Mouse (Mus musculus): Measurements from ENCODE around the gene Dnajc30. TPM values are rescaled to one million over a fixed set of nuclear protein-coding genes. Genes with fewer than 3 reads are reported as not detected.

Gene Dnajc30
- polyA plus RNA-seq, 1 experiment from 2014 or later = 31.9 TPM

DNA sequence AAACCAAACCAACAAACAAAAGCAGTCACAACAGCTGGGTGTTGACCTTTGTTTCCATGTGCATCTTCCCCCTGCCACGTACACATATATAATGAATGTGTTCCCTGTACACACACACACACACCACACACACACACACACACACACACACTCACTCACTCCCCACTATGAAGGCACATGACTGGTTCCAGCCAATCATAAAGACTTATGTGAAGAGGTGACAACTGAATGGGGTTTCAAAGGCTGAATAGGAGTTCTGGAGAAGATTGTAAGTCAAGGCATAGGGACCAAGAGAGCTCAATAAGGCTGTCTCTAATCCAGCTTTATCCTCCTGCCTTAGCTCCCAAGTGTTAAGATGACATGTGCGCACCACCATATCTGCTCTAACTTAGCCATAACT lies 15.6 kb downstream of the Dnajc30 start:
- ATAC-seq (ENCODE audit: insufficient number of reproducible peaks, insufficient read depth, low FRiP score, low TSS enrichment) = no peak

DNA sequence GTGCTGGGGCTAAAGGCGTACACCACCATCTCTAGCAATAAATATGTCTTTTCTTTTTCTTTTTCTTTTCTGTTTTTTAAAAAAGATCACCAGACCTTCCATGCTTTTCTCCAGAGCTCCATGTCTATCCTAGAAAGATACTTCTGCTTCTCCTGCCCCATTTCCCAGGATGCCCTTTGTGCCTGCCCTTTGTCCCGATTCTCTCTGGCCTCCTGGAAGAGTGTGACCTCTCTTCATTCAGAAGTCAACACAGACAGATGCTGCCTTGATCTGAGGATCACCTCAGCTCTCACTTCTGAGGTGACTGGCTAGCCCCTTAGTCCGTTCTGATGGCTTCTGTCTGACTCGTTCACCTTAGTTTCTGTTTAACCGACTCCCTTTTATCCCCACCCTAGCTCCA lies 16.5 kb downstream of the Dnajc30 start:
- no peak for ATAC-seq (ENCODE audit: insufficient number of reproducible peaks, insufficient read depth, low FRiP score, low TSS enrichment)
- Histone ChIP-seq H3K27me3 (no peaks in the 10 kb centered on the region), H3K4me1 (peaks cover 12% of the 10 kb centered on the region), H3K27ac (no peak overlapping the region), H3K4me2 (replicated peaks) (no peak overlapping the region), H3K9me3 (no peaks in the 10 kb centered on the region), H3K36me3 (peaks cover 4% of the 10 kb centered on the region; the same call in 1 of the 2 replicates), H3K4me3 (no peak overlapping the region), H3K9ac (no peak overlapping the region)
- 88% methylated on average over 5 of the region's 5 CpGs for WGBS

More for the DNA sequence above, 15.6 kb downstream of the Dnajc30 start:
- H3K9ac ChIP-seq = no peak overlapping the region
- no peak overlapping the region for H3K4me3 ChIP-seq
- no peaks in the 10 kb centered on the region for H3K9me3 ChIP-seq
- no peak overlapping the region for H3K4me2 ChIP-seq (replicated peaks)
- no peaks in the 10 kb centered on the region for H3K27me3 ChIP-seq
- peaks cover 12% of the 10 kb centered on the region for H3K4me1 ChIP-seq
- no peak overlapping the region for H3K27ac ChIP-seq
- WGBS = 89% methylated on average over 2 of the region's 2 CpGs
- H3K36me3 ChIP-seq = peaks cover 7% of the 10 kb centered on the region; the same call in 1 of the 2 replicates

DNA sequence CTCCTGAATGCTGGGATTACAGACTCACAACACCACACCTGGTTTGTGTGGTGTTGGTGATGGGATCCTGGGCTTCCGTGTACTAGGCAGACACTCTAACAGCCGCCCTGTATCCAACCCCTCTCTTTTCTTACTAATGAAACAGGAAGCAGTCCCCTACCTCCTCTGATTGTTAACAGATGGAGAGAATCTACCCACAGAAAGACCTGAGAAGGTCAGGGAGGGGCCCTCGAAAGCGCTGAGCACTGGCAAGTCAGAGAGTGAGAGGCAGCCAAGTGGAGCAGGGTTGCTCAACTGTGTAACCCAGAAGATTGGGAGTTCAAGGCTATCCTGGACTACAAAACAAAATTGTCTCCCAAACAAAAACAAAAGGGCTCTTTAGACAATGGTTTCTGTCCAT lies 22.9 kb downstream of the Dnajc30 start:
- no peak for ATAC-seq (ENCODE audit: insufficient number of reproducible peaks, insufficient read depth, low FRiP score, low TSS enrichment)
- WGBS = 21% methylated on average over 4 of the region's 4 CpGs
- no peak overlapping the region for H3K9ac ChIP-seq
- 0 out of 2 replicates have a peak, but pooled peaks cover 14% of the 10 kb centered on the region for H3K4me1 ChIP-seq
- no peak overlapping the region for H3K4me2 ChIP-seq (replicated peaks)
- no peak overlapping the region for H3K4me3 ChIP-seq
- H3K27ac ChIP-seq = no peak overlapping the region
- peaks cover 30% of the 10 kb centered on the region for H3K27me3 ChIP-seq
- no peaks in the 10 kb centered on the region for H3K9me3 ChIP-seq
- H3K36me3 ChIP-seq = no peaks in the 10 kb centered on the region

DNA sequence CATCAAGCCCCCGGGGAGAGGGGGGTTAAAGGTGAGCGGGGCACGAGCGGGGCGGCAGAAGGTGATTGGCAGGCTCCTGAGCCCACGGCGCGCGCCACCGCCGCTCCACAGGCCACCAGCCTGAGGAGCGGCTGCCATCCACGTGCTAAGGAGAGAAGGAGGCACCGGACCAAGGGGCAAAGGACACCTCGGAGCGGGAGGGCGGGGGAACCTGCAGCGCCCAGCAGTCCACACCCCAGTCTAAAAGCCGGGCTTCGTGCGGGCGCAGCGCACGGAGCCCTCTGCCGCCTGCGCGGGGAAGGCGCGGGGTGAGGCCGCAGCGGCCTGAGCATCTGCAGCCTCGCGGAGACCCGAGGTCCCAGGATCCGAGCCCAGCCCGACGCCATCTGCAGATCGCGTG lies 25.7 kb downstream of the Dnajc30 start, which contains the start of gene Mlxipl:
TSS of gene Mlxipl (plus strand) at position 238 of the 400 bp plus-strand sequence.
- no peak within 1 kb of the TSS for H3K27ac ChIP-seq
- H3K9ac ChIP-seq = peak within 1 kb of the TSS; percentile 29; the same call in 1 of the 2 replicates
- no peaks in the 10 kb centered on the region for H3K9me3 ChIP-seq
- 0 out of 2 replicates have a peak, but pooled peaks cover 14% of the 10 kb centered on the region for H3K4me1 ChIP-seq
- peak within 1 kb of the TSS; percentile 26 for H3K4me3 ChIP-seq
- ATAC-seq (ENCODE audit: insufficient number of reproducible peaks, insufficient read depth, low FRiP score, low TSS enrichment) = no peak
- H3K27me3 ChIP-seq = peaks cover 40% of the 10 kb centered on the region
- WGBS = 3% methylated on average over 37 of the region's 39 CpGs
- peak within 1 kb of the TSS; percentile 50 for H3K4me2 ChIP-seq (replicated peaks)
- no peaks in the 10 kb centered on the region for H3K36me3 ChIP-seq

DNA sequence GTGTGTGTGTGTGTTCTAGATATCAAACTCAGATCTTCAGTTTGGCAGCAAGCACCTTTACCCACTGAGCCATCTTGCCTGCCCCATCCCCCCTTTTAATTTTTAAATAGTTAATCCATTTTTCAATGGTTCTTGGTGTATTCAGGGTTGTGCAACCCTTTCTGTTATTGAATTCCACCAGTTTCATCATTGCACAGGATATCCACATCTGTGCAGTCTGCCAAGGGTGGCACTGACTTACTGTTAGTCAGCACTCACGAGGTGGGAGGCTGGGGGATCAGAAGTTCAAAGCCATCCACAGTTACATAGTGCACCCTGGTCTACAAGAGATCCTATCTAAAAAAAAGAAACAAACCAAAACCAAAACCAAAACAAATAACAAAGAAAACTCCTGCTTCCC lies 37.0 kb downstream of the Dnajc30 start:
- H3K27ac ChIP-seq = no peak overlapping the region
- WGBS = 63% methylated on average over 1 of the region's 1 CpGs
- no peaks in the 10 kb centered on the region for H3K9me3 ChIP-seq
- no peak overlapping the region for H3K9ac ChIP-seq
- H3K4me3 ChIP-seq = no peak overlapping the region
- no peaks in the 10 kb centered on the region for H3K36me3 ChIP-seq
- no peak for ATAC-seq (ENCODE audit: insufficient number of reproducible peaks, insufficient read depth, low FRiP score, low TSS enrichment)
- H3K27me3 ChIP-seq = peaks cover 11% of the 10 kb centered on the region
- H3K4me1 ChIP-seq = no peaks in the 10 kb centered on the region
- H3K4me2 ChIP-seq (replicated peaks) = no peak overlapping the region

DNA sequence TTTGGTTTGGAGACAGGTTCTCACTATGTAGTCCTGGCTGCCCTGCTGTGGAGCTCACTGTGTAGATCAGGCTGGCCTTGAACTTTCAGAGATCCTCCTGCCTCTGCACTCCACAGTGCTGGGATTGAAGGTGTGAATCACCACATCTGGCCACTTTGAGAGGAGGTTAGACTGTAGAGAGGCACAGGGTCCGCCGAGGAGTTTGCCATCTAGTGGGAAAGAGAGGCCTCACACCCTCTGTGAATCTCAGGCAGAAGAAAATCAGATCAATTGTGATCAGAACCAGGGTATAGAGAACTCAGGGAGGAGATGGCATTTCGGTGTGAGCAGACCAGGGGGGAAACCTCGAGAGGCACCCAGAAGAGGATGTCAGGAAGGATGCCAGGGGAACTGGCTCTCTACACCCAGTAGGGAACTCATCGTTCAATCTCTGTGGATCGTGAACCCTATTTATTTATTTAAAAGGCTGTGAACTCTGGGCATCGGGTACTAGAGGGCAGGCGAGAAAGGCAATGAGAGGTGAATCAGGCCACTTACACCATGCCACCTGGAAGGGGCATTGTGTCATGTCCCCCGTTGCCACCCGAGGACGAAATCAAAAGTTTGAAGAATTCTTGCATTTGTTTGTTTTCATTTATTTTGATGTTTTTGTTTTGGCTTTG lies 40.1 kb downstream of the Dnajc30 start:
- Histone ChIP-seq H3K4me2 (replicated peaks) (no peak overlapping the region), H3K36me3 (no peaks in the 10 kb centered on the region), H3K27ac (no peak overlapping the region), H3K4me3 (no peak overlapping the region), H3K9me3 (no peaks in the 10 kb centered on the region), H3K4me1 (peaks cover 13% of the 10 kb centered on the region), H3K9ac (no peak overlapping the region), H3K27me3 (peaks cover 39% of the 10 kb centered on the region)
- no peak for ATAC-seq (ENCODE audit: insufficient number of reproducible peaks, insufficient read depth, low FRiP score, low TSS enrichment)
- 63% methylated on average over 11 of the region's 11 CpGs for WGBS

DNA sequence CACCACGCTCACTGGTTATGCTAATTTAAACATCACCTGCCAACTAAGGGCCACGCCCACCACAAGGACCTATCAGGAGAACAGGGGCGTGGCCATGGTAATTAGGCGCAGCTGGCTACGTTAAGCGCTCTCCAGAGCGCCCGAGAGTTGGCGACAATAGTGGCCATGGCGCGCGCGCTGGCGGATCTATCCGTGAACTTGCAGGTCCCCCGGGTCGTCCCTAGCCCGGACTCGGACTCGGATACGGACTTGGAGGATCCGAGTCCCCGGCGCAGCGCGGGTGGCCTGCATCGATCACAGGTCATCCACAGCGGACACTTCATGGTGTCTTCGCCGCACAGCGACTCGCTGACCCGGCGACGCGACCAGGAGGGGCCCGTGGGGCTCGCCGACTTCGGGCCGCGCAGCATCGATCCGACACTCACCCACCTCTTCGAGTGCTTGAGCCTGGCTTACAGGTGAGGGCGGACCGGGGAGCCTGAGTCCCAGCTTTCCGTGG lies 42.8 kb downstream of the Dnajc30 start:
- H3K9me3 ChIP-seq = no peaks in the 10 kb centered on the region
- no peaks in the 10 kb centered on the region for H3K36me3 ChIP-seq
- peak overlapping the region; percentile 53 for H3K4me3 ChIP-seq
- H3K27me3 ChIP-seq = peaks cover 43% of the 10 kb centered on the region
- ATAC-seq (ENCODE audit: insufficient number of reproducible peaks, insufficient read depth, low FRiP score, low TSS enrichment) = peak; percentile 59
- WGBS = under 1% methylated on average over 48 of the region's 48 CpGs
- H3K27ac ChIP-seq = no peak overlapping the region
- H3K9ac ChIP-seq = peak overlapping the region; percentile 55; the same call in 1 of the 2 replicates
- H3K4me1 ChIP-seq = peaks cover 13% of the 10 kb centered on the region
- H3K4me2 ChIP-seq (replicated peaks) = peak overlapping the region; percentile 95

- WGBS = 6% methylated on average over 40 of the region's 40 CpGs
- Histone ChIP-seq H3K9me3 (no peaks in the 10 kb centered on the region), H3K9ac (no peak overlapping the region), H3K4me2 (replicated peaks) (peak overlapping the region; percentile 95), H3K4me3 (peak overlapping the region; percentile 53), H3K27ac (no peak overlapping the region), H3K36me3 (no peaks in the 10 kb centered on the region), H3K27me3 (peaks cover 43% of the 10 kb centered on the region), H3K4me1 (peaks cover 13% of the 10 kb centered on the region)
- 0 out of 2 replicates have a peak, but pooled peaks have one; percentile 23 for ATAC-seq (ENCODE audit: insufficient number of reproducible peaks, insufficient read depth, low FRiP score, low TSS enrichment)
Observed at GRCm38 (mm10) chr5:135107521-135108501, 43.8 kb downstream of the Dnajc30 start.

DNA sequence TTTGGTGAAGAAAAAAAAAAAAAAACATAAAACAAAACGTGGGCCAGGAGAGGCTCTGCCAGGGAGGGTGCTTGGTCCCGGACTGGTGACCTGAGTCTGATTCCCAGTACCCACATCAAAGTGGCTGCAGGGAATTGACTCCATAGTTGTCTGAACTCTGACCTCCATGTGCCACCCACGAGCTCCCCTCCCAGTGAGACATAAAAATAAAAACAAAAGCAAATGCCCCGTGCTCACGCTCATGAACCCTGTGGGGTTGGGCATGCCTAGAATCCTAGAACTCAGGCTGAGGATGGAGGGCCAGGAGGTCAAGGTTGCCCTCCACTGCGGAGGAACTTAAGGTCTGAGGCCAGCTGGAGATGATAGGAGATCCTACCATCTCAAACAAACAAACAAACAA lies 45.0 kb downstream of the Dnajc30 start:
- peaks cover 46% of the 10 kb centered on the region for H3K27me3 ChIP-seq
- WGBS = 54% methylated on average over 6 of the region's 6 CpGs

DNA sequence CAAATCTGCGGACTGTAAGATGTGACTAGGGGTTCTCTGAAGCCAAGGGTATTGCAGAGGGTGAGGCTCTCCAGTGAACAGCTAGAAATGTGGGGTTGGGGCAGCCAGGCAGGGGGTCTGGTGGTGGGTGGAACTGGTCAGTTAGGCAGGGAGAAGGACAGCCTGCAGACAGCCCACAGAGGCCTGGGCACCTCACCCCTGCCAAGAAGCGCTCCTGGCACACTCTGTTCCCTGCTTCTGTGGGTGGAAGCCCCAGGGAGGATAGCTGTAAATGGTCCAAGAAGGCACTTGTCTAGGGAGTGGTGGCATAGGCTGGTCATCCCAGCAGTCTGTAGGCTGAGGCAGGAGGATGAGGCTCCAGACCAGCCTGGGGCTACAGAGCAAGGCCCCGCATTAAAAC lies 45.4 kb downstream of the Dnajc30 start:
- Histone ChIP-seq H3K9me3 (no peaks in the 10 kb centered on the region), H3K27ac (no peak overlapping the region), H3K4me1 (peaks cover 13% of the 10 kb centered on the region), H3K9ac (no peak overlapping the region), H3K4me2 (replicated peaks) (no peak overlapping the region), H3K27me3 (peaks cover 46% of the 10 kb centered on the region), H3K4me3 (no peak overlapping the region), H3K36me3 (no peaks in the 10 kb centered on the region)
- WGBS = 88% methylated on average over 3 of the region's 3 CpGs
- no peak for ATAC-seq (ENCODE audit: insufficient number of reproducible peaks, insufficient read depth, low FRiP score, low TSS enrichment)

More for the DNA sequence above, 45.0 kb downstream of the Dnajc30 start:
- H3K4me2 ChIP-seq (replicated peaks) = no peak overlapping the region
- H3K9me3 ChIP-seq = no peaks in the 10 kb centered on the region
- no peak overlapping the region for H3K4me3 ChIP-seq
- H3K9ac ChIP-seq = no peak overlapping the region
- no peak for ATAC-seq (ENCODE audit: insufficient number of reproducible peaks, insufficient read depth, low FRiP score, low TSS enrichment)
- H3K36me3 ChIP-seq = no peaks in the 10 kb centered on the region
- no peak overlapping the region for H3K27ac ChIP-seq
- peaks cover 13% of the 10 kb centered on the region for H3K4me1 ChIP-seq

DNA sequence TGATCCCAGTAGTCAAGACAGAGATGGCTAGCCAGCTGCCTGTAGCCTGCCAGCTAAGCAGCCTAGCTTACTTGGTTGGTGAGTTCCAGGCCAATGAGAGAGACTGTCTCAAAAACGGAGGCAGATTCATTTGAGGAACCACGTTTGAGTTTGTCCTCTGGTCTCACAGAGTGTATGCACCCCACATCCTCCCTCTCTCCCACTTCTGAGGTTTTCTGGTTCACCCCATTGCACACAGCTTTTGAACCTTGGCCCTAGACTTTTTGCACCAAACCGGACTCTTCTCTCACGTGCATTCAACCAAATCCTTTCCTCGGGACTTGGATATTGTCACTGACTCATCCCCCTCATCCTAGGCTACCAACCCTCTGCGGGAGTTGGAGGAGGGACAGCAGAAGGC lies 46.0 kb downstream of the Dnajc30 start:
- H3K4me2 ChIP-seq (replicated peaks) = no peak overlapping the region
- no peak overlapping the region for H3K4me3 ChIP-seq
- no peak overlapping the region for H3K27ac ChIP-seq
- ATAC-seq (ENCODE audit: insufficient number of reproducible peaks, insufficient read depth, low FRiP score, low TSS enrichment) = no peak
- peaks cover 43% of the 10 kb centered on the region for H3K27me3 ChIP-seq
- no peak overlapping the region for H3K9ac ChIP-seq
- 70% methylated on average over 6 of the region's 6 CpGs for WGBS
- H3K9me3 ChIP-seq = no peaks in the 10 kb centered on the region
- no peaks in the 10 kb centered on the region for H3K36me3 ChIP-seq
- H3K4me1 ChIP-seq = peaks cover 13% of the 10 kb centered on the region
